Mouse (Mus musculus): Measurements from ENCODE around the gene Brca1.
"Not testable (repeated sequence)": the region's sequence is repeated elsewhere in the genome, so short reads cannot be mapped to it uniquely, and the experiment has no call there.

Gene Brca1

DNA sequence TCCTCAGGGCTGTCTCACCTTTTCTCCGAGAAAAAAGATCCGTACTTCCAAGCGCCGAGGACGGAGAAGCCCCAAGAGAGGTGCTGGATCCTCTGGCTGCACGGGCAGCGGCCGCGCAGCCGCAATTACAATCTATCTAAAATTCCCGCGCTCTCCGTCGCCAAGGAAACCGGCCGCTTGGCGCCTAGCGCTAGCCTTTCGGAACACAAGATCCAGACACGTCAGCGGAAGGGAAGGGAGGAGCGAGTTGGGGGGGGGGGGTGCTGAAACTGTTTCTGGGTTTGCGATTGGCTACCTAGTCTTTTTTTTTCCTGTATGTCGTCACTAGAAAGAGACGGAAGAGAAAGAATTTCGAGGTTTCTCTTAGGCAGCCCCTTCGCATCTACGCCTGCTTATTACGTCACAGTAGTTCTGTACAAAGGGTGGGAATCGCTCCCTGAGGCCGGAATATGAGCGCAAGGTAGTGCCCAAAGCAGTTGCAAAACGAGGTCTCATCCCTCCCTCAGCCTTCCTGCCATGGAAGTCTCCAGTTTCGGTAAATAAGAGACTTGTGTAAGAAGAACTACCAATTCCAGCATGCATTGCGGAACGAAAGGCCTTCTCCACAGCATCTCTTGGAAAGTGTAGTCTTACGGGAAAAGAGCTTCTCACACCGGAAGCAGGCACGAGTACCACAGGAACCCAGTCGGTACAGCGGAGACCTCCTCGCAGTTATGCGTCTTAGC, at the start of gene Brca1, which contains the start of gene Nbr1:
Gene Brca1 (minus strand): TSS at position 205 of the 725 bp plus-strand sequence.
Gene Nbr1 (plus strand): TSS at position 399 of the 725 bp plus-strand sequence.
- peak; percentile 97 for DNase-seq (ENCODE audit: low read depth)

DNA sequence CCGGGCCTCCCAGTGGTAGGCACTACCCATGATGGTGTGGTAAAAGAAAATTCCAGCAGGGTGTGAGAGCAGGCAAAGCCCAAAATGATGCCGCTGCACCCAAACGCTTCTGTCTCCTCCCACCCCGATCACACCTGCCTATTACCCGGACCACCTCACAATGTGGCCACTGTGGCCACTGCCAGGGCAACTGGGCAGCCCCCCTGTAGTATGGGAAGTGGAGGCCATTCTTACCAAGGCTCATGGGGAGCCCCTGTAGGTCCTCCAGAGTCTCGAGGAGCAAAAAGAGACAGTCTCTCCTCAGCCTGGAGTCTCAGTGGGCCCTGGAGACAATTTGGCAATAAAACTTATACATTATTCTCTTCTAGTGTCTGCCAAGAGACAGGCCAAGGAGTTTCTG, 47.4 kb upstream of the Brca1 start, which contains the start of gene Gm11634:
Gene Gm11634 (minus strand): TSS at position 101 of the 400 bp plus-strand sequence.
- no peak for DNase-seq (ENCODE audit: low read depth)

DNA sequence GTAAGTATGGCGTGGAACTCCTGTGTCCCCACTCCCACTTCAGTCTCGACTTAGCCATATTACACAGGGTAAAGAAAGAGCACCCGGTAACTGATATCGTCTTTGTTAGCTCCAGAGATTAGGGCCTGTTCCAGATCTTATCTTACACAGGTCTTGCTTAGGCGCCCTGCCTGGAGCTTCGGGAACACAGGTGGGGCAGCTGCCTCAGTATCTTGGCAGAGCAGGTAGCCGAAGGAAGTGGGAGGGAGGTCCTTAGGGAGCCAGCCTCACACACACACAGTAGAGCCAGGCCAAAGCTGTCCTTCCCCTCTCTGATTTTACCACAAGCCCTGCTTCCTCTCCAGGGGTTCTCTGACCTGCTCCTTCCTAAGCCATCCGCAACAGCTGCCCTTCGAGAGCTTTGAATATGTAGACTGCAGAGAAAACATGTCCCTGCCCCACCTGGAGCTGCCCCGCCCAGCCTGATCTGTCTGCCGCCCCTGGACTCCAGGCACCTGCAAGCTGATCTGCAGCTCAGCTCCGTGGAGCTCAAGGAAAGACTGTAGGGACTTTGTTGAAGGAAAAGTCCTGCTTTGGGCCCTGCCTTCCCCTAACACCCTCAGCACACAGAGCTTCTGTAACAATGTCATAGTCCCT, 38.4 kb upstream of the Brca1 start:
- DNase-seq (ENCODE audit: low read depth) = no peak

DNA sequence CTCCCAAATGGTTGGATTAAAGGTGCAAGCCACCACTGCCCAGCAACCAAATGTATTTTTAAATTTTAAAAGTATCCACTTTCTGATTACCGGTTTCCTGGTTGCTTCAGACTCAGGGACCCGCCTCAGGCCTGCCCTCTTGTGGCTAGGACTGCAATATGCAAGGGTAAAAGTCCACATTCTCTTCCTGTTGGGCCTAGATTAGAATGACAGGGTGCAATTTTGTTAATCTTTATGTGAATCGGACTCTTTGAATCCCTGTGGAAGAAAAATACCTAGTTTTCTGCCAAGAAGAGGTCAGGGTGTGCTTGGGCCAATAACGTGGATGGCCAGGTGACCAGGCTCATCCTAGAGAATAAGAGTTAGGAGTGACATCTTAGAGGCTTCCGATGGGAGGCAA, 37.7 kb upstream of the Brca1 start:
- DNase-seq (ENCODE audit: low read depth) = peak; percentile 69

DNA sequence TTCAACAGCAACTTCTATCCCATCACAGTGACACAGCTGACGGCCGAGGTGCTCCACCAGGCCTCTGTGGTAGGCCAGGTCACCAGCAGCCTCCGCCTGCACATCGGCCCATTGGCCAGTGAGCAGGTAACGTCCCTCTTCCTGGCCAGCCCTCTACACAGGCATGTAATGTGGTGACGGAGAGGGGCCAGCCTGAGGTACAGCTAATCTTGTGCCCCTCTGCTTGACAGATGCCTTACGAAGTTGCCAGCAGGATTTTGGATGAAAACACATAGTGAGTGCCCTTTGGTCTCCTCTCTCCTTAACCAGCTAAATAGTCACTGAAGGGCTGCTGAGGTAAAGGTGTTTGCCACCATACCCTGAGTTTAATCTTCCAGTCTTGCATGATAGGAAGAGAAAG, 37.1 kb upstream of the Brca1 start:
- DNase-seq (ENCODE audit: low read depth) = no peak

DNA sequence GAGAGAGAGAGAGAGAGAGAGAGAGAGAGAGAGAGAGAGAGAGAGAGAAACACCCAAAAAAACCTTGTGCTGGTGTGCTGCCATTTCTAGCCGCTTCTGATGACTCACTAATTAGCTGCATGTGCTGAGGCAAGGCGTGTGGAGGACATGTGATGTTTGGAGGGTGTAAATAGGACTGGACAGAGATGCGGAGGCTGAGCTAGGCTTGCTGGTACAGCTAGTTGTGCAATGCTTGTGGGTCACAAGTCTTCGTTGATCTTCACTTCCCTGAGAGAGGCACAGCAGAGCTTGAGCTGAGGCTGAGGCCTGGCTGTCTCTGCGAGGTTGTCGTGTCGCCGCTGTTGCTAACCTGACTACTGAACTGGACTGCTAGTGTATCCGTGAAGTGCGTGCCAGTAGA, 35.9 kb upstream of the Brca1 start:
- DNase-seq (ENCODE audit: low read depth) = no peak

DNA sequence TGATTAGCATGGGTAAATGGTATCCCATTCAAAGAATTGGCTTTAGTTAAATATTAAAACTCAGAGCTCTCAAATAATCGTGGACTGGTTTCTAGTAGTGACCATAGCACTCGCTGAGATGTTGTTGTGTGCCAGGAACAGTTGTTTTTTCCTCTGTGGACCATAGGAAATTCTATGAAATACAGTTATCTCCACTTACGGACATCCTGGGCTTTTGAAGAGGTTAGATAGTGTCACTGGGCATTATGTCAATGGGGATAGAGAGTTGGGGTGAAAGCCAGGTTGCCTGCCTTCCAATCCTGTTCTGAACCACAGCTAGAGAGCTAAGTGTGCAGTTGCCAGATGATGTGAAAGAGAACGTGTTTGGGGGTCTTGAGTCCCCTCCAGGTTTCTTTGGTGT, 34.0 kb upstream of the Brca1 start:
- DNase-seq (ENCODE audit: low read depth) = no peak

DNA sequence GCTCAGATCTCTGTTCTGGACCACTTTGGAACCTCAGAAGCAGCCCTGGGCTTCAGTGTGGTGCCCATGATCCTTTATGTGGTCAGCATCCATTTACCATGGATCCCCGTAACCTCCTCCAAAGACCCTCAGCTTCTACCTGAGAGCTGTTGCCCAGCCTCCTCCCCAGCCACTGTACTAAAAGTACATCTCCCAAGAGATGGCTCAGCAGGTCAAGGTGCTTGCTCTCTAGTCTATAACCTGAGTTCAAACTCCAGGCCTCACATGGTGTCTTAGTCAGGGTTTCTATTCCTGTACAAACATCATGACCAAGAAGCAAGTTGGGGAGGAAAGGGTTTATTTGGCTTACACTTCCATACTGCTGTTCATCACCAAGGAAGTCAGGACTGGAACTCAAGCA, 33.3 kb upstream of the Brca1 start:
- not testable (repeated sequence) for DNase-seq (ENCODE audit: low read depth)

DNA sequence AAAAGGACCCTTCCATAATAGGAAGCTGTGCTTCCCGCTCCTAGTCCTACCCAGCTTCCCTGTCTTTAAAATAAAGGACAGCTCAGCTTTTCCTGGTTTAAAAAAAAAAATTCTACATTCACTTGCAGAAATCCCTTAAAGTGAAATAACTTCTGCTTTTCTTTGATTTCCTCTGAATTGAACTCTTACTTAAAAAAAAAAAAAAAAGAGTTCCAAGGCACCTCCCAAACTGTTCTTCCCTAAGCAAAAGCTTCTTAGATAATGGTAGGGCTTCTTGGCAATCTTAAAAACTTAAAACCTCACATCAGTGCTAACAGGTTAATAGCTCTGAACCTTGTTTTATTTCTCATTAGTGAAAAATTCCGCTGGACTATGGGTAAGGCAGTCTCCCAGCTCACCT, 31.4 kb upstream of the Brca1 start:
- no peak for DNase-seq (ENCODE audit: low read depth)

DNA sequence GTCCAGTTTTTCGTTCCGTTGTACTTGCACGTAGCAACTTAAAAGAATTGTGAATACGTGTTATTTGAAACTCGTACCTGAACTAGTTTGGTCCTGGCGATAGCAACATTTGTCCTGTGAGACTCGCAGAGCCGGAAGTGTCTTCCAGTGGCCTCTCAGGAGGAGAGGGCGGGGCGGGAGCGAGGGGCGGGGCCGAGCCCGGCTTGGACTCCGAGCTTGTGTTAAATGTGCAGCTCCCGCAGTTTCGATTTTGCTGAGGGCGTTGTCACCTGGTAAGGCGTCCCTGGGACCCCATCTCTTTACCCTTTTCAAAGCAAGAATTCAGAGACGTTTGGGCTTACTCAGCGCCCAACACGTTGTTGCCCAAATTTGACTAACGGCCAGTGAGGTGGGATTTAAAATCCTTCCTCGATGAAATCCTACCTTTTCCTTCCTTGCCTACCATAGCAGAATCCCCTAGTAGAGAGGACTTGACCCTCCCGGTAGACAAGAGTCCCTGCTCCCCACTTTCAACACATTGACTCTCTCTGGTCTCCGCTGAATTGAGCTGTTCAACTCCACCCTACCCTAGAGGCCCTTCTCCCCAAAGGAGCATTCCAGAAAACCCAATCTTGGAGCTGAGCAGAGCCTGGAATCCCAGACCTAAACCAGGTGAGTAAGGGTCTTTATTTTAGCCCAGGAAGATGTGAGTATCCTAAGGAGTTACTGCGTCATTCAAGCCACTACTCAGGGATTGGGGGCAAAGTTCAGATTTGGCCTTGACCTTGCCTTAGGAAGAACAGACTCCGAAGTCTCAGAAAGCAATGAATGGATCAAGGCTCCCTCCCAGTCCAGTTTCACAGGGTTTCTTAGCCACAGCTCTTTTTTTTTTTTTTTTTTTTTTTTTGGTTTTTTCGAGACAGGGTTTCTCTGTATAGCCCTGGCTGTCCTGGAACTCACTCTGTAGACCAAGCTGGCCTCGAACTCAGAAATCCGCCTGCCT, 30.6 kb upstream of the Brca1 start, which contains the start of gene Tmem106a:
Gene Tmem106a (plus strand): TSS at position 189 of the 982 bp plus-strand sequence.
- DNase-seq (ENCODE audit: low read depth) = peak; percentile 73

DNA sequence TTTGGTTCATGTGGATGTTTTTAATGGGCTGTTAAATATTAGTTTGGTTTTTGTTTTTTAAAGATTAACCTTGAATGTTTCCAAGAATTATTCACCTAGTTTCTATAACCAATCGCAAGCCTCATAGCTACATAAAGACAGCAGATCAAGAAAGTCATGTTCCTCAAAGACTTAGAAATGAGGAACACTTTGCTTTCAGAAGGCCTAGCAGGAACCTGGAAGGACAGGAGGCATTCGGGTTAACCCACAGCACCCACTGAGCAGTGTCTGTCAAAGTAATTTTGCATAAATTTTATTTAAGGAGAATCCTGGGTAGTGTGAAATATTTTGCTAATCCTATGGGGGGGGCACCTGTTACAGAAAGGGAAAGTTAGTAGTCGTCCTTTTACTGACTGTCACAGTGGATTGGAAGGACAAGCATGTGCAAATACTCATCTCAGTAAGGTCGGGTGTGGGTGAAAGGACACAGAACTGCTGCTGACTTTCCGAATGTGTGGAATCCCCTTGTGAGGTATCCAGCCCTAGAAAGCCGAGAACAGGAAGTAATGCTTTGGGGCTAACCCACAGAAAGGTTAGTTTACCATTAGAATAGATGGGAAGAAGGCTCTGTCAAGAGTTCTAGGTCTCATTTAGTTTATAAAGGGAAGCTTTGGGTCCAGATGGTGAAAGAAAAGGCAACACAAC, 29.5 kb upstream of the Brca1 start:
- DNase-seq (ENCODE audit: low read depth) = no peak

DNA sequence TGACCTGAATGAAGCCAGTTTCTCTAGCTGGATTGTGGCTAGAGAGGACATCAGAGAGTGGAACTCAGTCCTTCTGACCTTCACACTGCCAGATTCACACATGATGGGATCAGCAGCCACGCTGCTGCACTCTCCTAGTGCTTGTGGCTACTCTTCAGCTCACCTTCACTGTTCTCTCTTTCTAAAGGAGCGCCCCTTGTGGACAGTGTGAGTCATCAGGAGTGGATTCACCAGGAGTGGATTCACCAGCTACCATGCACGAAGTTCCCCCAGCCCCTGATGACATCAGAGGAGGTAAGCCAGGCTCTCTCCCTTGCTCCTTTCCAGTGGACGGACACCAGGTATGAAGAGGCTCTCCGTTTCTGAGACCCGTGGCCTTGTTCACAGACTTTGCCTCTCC, 24.4 kb upstream of the Brca1 start:
- DNase-seq (ENCODE audit: low read depth) = no peak

DNA sequence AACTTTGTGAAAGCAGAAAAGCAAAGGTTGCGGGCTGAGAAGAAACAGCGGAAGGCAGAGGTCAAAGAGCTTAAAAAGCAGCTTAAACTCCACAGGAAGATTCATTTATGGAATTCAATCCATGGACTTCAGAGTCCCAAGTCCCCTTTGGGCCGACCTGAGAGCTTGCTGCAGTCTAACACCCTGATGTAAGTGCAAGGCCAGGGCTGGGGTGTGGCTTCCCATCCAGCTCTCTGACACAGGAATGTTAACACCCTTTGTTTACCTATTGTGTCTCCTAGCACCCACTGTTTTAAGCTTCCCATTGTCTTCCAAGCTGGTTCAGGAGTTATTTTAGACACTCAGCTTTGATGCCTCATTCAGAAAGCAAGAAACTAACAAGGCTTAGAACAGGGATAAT, 16.7 kb upstream of the Brca1 start:
- DNase-seq (ENCODE audit: low read depth) = no peak

DNA sequence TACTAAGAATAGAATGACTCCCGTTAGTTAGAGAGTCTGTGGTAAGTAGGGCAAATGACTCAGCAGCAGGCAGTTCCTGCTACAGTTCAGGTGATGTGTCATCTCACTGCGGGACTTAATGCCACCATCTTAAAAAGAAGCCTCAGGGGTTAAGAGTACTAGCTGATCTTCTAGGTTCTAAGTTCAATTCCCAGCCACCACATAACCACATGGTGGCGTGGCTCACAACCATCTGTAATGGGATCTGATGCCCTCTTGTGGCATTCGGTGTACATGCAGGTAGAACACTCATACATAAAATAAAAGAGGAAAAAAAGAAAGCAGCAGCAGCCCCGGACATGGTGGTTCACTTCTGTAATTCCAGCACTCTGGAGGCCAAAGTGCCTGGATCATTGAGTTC, 10.6 kb upstream of the Brca1 start:
- DNase-seq (ENCODE audit: low read depth) = peak; percentile 59

DNA sequence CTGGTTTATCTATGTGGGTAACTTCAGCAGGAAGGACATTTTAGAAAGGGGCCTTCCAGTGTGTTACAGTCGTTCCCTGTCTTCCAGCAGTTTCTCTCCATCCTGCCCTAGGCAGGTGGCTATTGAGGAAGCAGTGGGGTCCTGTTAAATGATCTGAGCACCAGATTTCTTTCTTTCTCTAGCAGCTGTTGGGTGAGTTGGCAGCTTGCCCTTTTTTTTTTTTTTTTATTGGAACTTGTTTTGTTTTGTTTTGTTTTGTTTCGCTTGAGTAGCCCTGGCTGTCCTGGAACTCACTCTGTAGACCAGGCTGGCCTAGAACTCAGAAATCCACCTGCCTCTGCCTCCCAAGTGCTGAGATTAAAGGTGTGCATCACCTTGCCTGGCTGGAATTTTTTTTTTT, 5.2 kb upstream of the Brca1 start:
- no peak for DNase-seq (ENCODE audit: low read depth)

DNA sequence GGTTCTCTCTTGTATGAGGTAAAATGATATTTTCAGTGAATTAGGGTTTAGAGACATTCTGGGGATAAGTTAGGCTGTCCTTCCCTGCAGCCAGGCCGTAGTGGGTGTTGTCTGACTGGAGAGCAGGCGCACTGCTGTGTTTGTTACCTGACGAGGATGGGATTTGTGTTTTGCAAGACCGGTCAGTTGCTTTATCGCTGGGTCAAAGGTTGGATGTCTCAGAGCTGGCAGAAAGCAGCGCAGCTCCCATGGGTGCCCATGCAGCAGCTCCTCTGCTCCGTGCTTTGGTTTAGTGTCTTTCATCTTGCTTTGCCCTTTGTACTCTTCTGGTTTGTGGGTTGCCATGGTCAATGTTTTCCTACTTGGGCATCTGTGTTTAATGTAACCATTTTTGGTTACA, 4.8 kb upstream of the Brca1 start:
- no peak for DNase-seq (ENCODE audit: low read depth)

DNA sequence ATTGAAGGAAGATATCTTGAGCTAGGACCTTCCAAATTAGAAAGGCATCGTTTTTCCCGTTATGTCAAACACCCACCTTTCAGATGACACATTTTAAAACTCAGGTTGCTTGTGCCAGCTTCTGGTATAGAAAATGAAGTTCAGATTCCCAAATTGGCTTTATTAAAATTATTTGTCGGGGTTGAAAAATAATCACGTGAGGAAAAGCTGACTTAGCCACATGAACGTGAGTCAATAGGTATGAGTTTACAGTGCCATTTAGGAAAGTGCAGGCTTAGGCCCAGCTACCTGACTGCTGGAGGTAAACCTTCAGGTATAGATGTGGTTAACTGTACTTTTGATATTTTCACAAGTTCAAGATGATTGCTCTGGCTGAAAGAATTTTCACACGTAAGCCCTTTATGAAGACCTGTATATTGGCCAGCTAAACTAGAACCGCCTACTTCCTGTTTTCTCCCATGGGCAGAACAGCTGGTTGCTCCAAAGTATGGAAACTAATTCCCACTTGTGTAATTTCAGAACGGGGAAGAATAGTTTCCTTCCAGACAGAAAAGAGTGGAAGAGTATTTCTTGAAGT, 1.7 kb upstream of the Brca1 start:
- DNase-seq (ENCODE audit: low read depth) = no peak

DNA sequence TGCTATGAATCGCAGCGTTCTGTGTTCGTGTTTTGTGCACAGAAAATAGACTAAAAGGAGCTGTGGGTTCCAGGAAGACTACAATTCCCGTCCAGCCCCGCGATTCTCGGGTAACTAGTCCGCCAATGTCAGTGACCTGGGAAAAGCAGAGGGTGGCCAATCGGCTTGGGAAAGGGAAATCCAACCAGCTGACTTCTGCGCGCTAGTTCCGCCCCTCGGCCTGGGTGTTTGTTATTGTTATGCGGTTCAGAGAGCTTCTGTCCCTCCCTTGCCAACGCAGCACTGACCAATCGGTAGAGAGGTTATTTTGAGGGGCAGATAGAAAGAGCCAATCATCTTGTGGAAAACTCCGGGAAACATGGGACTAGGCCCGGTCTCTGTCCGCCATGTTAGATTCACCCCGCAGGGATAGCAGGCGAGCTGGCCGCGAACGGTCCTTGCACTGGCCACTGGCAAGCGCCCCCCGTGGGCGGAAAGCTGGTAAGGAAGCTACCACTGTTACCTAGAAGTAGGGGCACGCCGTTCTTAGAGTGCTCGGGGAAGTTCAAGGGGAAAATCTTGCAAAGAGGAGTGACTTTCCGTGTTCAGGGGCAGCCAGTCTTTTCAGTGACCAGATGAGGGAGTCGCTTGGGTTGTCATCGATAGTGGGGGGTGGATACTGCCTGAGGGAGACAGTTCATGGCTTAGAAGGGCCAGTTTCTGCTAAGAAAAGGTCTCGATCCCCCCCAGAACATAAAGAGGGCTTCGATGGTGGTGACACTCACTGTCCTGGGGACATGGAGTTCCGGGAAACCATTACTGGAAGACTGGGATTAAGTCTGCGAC, 933 bp upstream of the Brca1 start:
- DNase-seq (ENCODE audit: low read depth) = peak; percentile 96

DNA sequence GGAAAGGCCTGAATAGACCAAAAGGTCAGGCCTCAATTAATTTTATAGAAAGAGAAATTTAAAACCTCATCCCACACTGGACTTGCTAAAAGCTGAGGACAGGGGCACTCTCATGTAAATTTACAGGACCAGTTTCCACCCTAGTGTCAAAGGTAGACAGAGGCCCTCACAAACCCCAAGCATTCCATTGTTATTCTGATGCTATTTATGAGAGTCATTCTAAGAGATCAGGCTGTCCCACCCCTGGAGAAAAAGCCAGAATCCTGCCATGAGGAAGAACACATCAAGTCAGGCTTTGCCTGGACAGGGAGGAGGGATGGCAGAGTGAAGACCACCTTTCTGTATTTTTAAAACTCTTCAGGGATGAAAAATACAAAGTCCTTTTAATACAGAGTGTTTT, 3.2 kb downstream of the Brca1 start:
- no peak for DNase-seq (ENCODE audit: low read depth)

DNA sequence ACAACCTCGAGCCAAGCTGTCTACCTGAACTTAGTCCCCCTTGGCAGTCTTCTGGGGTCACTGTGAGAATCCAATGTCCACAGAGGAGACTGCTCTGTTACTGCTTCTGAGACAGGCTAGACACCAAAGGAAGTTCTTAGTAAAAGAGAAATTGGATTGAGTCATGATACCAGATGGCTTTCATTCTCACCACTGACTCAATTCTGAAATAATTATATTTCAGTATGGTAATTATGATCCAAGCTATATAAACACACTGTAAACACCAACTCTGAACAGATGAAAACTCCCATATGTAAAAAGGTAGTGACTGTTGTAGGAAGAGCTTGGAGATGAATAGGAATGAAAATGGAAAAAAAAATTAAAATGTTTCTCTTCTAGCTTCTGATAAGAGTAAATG, 7.6 kb downstream of the Brca1 start:
- no peak for DNase-seq (ENCODE audit: low read depth)

DNA sequence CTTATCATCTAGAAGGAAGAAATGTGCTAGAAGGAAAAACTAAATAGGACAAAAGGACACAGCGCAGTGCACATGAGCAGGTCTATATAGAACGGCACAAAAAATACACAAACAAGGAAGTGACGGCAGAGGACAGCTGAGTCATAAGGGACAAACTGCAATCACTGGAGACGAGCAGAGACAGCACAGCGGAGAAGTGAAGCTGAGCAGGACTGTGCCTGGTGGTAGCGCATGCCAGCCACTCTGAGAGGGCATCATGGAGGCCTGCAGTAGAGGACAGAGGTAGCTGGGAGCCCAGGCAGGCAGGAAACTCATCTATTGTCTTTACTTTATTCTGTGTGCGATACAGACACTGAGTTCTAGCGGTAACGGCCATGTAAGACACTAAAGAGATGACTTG, 8.2 kb downstream of the Brca1 start:
- DNase-seq (ENCODE audit: low read depth) = no peak

All from c-Kit-positive CD71-negative TER-119-negative erythroid progenitor cells, embryonic 14.5 days (primary cell).